Mouse (Mus musculus) ES-E14 (cell line): ENCODE results near the gene Dlat. TPM values are rescaled to one million over a fixed set of nuclear protein-coding genes. Genes with fewer than 3 reads are reported as not detected.

Experiments used
- DNase-seq: peaks from one replicate; pipeline ENCODE4 v3.0.0-alpha.2; 2013; ENCODE audit warnings: low read depth, low spot score
- H3K27ac ChIP-seq: 2 replicates; pipeline ENCODE4 v1.5.1; 2012; ENCODE audit warnings: low read depth, mild to moderate bottlenecking, low read length, moderate library complexity, mixed read lengths; ENCODE audit not compliant: poor library complexity, insufficient read depth, severe bottlenecking
- H3K36me3 ChIP-seq: 2 replicates; pipeline ENCODE4 v1.6.1; 2012; ENCODE audit warnings: mild to moderate bottlenecking, low read length, moderate library complexity, mixed read lengths; ENCODE audit not compliant: control insufficient read depth, poor library complexity, insufficient read depth, severe bottlenecking
- H3K4me1 ChIP-seq, 2 experiments: fragments of 150-350 bp in 1 of 2; sonication (generic) in 1 of 2; 2 replicates each; pipeline ENCODE4 v1.6.1; 2012; ENCODE audit warnings: low read length in 2 of 2, mild to moderate bottlenecking in 1 of 2, mixed read lengths in 1 of 2; ENCODE audit not compliant: control insufficient read depth in 2 of 2, insufficient read depth in 2 of 2, poor library complexity in 1 of 2
- H3K4me3 ChIP-seq, 2 experiments: fragments of 150-350 bp in 1 of 2; sonication (generic) in 1 of 2; 2 replicates each; pipeline ENCODE4 v1.5.1; 2012; ENCODE audit warnings: low read length in 2 of 2, low read depth in 1 of 2, mild to moderate bottlenecking in 1 of 2, mixed read lengths in 1 of 2; ENCODE audit not compliant: insufficient read depth in 1 of 2, poor library complexity in 1 of 2, severe bottlenecking in 1 of 2
- H3K9ac ChIP-seq: 2 replicates; pipeline ENCODE4 v1.6.1; 2012; ENCODE audit warnings: low read depth, mild to moderate bottlenecking, low read length, mixed read lengths; ENCODE audit not compliant: poor library complexity, insufficient read depth, severe bottlenecking
- H3K9me3 ChIP-seq: fragments of 150-350 bp; sonication (generic); 2 replicates; pipeline ENCODE4 v1.6.1; 2012; ENCODE audit warnings: low read depth, mild to moderate bottlenecking, low read length; ENCODE audit not compliant: control insufficient read depth, insufficient read depth
- CHD2 ChIP-seq: IDR thresholded peaks from 2 replicates; pipeline ENCODE4 v1.6.1; 2014; ENCODE audit warnings: mild to moderate bottlenecking, low read depth, low read length, inconsistent platforms
- HCFC1 ChIP-seq: IDR thresholded peaks from 2 replicates; pipeline ENCODE4 v1.6.1; 2012; ENCODE audit warnings: low read length, inconsistent platforms, borderline replicate concordance; ENCODE audit not compliant: insufficient read depth
- MAFK ChIP-seq: IDR thresholded peaks from 2 replicates; pipeline ENCODE4 v1.6.1; 2014; ENCODE audit warnings: mild to moderate bottlenecking, low read depth, low read length, inconsistent platforms; ENCODE audit not compliant: insufficient read depth
- ZC3H11A ChIP-seq: IDR thresholded peaks from 2 replicates; pipeline ENCODE4 v1.6.1; 2012; ENCODE audit warnings: low read depth, mild to moderate bottlenecking, inconsistent platforms, low read length, borderline replicate concordance
- ZNF384 ChIP-seq: IDR thresholded peaks from 2 replicates; pipeline ENCODE4 v1.6.1; 2012; ENCODE audit warnings: low read depth, low read length, inconsistent platforms
- in situ Hi-C, 2 experiments: fragments of 600-800 bp; cut with MboI; formaldehyde crosslinking; loops; one replicate each; pipeline ENCODE4 v1.15.1; 2025; ENCODE audit warnings: low sequenced_read_pairs in 2 of 2, inconsistent platforms in 1 of 2; ENCODE audit not compliant: unreplicated experiment in 2 of 2
- total RNA-seq: library from RNA; depleted of rRNA; stranded (reverse); fragments of 300-350 nt; gene quantifications from 2 replicates; pipeline ENCODE4 v1.2.3, GENCODE M21; 2012

Dlat gene
- total RNA-seq, 1 experiment, result 46.3 TPM

DNA sequence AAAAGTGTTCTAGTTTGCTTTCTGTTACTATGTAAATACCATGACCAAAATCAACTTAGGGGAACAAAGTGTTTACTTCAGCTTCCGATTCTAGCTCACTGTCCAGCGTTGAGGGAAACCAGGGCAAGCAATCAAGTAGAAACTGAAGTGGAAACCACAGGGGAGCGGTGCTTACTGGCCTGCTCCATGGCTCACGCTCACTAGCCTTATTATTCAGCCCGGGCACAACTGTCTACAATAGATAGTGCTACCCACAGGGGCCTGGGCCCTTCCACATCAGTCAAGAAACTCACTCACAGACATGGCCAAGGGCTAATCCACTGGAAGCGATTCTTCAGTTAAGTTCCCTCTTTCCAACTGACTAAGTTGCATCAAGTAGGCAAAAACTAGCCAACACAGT is 58.0 kb downstream of the Dlat start:
- Histone ChIP-seq H3K4me1 (peaks cover 0 to 5% of the 10 kb centered on the region in 2 experiments; a peak in 1 of 4 replicates), H3K9ac (no peak overlapping the region), H3K36me3 (peaks cover 26% of the 10 kb centered on the region), H3K9me3 (no peaks in the 10 kb centered on the region), H3K27ac (no peak overlapping the region), H3K4me3 (no peak overlapping the region)
- in situ Hi-C loops, result no loop called here
- no peak for TF ChIP-seq CHD2
- no peak for TF ChIP-seq HCFC1
- no peak for TF ChIP-seq MAFK
- TF ChIP-seq ZC3H11A, result no peak
- no peak for TF ChIP-seq ZNF384
- DNase-seq, result no peak

GRCm38 (mm10) chr9:50596973-50597372 is 62.6 kb downstream of the Dlat start:
- Histone ChIP-seq H3K36me3 (peaks cover 29% of the 10 kb centered on the region), H3K9me3 (no peaks in the 10 kb centered on the region), H3K4me3 (no peak overlapping the region), H3K27ac (no peak overlapping the region), H3K4me1 (no peaks in the 10 kb centered on the region), H3K9ac (no peak overlapping the region)
- in situ Hi-C loops, result no loop called here
- DNase-seq, result no peak
- no peak for TF ChIP-seq CHD2
- TF ChIP-seq MAFK, result no peak
- TF ChIP-seq ZNF384, result no peak
- no peak for TF ChIP-seq ZC3H11A
- TF ChIP-seq HCFC1, result no peak

DNA sequence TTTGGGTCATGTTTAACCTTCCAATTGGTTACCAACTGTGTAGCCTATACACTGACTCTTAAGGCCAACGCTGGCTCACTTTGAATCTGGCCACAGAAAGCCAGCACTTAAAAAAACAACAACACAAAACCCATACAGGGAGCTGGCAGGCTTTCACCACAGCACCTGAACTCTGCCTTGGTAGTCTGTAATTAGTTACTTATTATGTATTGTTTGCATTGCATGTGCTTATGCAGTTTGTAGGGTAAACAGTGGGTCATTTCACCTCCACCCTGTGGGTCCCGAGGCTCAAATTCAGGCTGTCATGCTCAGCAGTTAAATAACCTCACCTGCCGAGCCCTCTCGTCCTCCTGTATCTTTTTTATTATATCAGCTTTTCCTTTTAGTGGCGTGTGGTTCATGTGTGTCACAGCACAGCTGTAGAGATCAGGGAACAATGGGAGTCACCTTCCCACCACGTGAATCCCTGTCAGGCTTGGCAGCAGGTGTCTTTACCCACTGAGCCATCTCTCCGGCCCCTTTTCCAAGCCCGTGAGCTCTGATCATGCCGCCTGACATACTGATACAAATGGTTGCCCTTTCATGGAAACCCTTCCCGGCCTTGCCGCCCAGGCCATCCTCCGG is 64.7 kb downstream of the Dlat start:
- TF ChIP-seq CHD2 (no peak), ZC3H11A (no peak), MAFK (no peak), ZNF384 (no peak), HCFC1 (no peak)
- H3K27ac ChIP-seq, result no peak overlapping the region
- H3K9me3 ChIP-seq, result no peaks in the 10 kb centered on the region
- no peaks in the 10 kb centered on the region for H3K4me1 ChIP-seq
- no peak overlapping the region for H3K9ac ChIP-seq
- H3K36me3 ChIP-seq, result peaks cover 24% of the 10 kb centered on the region
- no peak for DNase-seq
- in situ Hi-C loops, result no loop called here
- H3K4me3 ChIP-seq, result no peak overlapping the region

DNA sequence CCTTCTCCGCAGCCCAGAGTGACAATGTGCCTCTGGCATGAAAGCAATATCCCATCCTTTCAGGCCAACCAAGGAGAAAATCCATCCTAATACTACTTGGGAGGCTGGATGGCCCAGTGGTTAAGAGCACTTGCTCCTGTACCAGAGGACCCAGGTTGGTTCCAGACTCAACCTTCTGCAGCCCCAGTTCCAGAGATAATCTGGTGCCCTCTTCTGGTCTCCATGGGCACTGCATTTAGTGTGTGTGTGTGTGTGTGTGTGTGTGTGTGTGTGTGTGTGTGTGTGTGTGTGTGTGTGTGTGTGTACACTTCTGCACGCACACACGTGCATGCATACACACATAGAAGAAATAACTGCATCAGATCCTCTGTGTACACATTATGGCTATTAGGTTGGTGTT is 66.0 kb downstream of the Dlat start:
- no peak overlapping the region for H3K4me3 ChIP-seq
- TF ChIP-seq MAFK (no peak), ZC3H11A (peak; percentile 56; the same call in 1 of the 2 replicates), ZNF384 (no peak), HCFC1 (no peak), CHD2 (no peak)
- in situ Hi-C loops, result no loop called here
- H3K27ac ChIP-seq, result no peak overlapping the region
- DNase-seq, result peak; percentile 53
- H3K4me1 ChIP-seq, result no peaks in the 10 kb centered on the region
- no peaks in the 10 kb centered on the region for H3K9me3 ChIP-seq
- H3K9ac ChIP-seq, result no peak overlapping the region
- H3K36me3 ChIP-seq, result peaks cover 20% of the 10 kb centered on the region
